Mouse (Mus musculus) gastrocnemius, postnatal 25 days (tissue): ENCODE measurements around the gene Syce1. TPM values are rescaled to one million over a fixed set of nuclear protein-coding genes. Genes with fewer than 3 reads are reported as not detected.
A peak's percentile ranks its signal among the peaks of the same experiment; 100 is the strongest.

ENCODE experiments used
- DNase-seq: peaks from one replicate; pipeline ENCODE4 v3.0.0; 2022
- long read RNA-seq, 2 experiments: library from polyadenylated mRNA; stranded (forward); transcript quantifications; one replicate each; pipeline ENCODE4 v2.0.0; 2021
- total RNA-seq, 2 experiments: library from RNA; stranded (reverse); gene quantifications; 1 replicate in 1 of 2; 2 replicates in 1 of 2; pipeline ENCODE4 v1.2.3; 2021

Gene Syce1
- total RNA-seq = not detected
- long read RNA-seq, experiment 1 = 0 reads
- long read RNA-seq, experiment 2 = 0 reads

DNA sequence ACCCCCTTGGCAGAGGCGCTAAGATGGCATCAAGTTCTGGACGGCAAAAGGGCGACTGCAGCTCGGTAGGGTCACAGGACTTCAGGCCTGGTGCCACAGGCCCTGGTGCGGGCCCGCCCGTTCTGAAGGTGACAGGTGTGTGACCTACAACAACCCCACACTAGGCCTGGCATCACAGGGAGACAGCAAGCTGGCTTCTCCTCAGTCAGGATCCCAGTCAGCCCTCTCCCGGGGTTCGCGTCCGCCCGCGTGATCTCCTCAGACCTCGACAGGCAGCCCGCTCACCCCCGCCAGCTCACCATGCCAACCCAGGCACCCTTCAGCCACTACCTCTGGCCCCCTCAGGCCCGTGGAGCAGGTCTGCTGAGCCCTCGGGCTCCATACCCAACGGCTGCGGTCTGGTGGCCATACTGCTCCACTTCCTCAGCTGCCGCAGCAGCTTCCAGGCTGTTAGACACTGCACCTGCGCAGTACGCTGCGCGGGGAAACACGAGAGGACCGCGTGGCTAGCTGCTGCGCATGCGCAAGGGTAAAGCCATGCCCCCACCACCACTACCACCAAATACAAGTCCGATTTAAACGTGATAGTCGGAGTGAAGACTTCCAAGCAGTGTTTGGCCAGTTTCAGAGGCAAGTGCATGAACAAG is at the start of gene Syce1:
TSS of gene Syce1 (minus strand) at position 447 of the 647 bp plus-strand sequence.
- DNase-seq = no peak

DNA sequence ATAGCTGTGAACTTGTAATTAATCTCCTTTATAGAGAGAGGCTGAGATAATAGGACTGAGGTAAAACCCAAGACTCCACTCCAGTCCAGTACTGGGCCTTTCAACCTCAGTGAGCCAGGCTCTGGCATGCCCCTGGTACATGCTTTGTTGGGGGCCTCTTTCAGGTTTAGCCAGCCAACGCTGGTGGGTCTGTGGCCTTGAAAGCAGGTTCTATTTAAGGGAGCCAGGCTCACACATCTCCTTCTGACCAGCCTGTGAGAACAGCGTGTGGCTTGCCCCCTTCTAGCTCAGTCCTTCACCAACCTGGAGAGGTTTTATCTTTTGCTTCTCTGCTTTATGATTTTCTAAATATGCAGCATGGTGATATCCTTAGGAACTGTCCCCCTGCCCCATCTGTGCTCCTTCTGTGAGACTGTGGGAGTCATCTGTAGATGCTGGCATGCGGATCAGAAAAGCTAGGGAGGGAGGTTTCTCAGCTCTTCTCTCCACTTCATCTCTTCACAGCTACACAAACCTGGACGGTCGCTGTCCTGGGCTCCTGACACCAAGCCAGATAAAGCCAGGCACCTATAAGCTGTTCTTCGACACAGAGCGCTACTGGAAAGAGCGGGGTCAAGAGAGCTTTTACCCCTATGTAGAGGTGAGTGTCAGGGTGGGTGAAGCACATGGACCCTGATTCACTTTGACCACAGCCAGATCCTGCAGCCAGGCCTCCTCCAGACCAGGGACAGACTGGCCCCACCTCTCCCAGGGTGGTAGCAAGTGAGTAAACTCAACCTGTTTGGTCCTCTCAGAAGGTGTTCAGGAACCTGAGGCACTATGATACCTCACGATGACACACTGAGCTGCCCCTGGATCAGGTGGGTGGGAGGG is 48.8 kb upstream of the Syce1 start:
- no peak for DNase-seq

DNA sequence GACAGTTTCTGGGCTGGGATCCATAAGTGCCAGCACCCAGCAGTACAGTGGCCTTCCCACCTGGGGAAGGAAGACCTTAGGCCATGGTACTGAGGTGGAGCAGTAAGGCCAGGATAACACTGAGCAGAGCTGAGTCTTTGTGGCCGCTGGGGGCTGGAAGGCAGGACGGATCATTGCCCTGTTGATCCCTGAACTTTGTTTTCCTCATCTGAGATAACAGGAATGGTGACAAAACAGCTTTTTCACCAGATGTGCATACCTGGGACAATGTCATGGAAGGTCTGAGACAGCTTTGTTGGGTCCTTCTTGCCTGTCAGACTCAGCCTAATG is 48.1 kb upstream of the Syce1 start:
- no peak for DNase-seq

DNA sequence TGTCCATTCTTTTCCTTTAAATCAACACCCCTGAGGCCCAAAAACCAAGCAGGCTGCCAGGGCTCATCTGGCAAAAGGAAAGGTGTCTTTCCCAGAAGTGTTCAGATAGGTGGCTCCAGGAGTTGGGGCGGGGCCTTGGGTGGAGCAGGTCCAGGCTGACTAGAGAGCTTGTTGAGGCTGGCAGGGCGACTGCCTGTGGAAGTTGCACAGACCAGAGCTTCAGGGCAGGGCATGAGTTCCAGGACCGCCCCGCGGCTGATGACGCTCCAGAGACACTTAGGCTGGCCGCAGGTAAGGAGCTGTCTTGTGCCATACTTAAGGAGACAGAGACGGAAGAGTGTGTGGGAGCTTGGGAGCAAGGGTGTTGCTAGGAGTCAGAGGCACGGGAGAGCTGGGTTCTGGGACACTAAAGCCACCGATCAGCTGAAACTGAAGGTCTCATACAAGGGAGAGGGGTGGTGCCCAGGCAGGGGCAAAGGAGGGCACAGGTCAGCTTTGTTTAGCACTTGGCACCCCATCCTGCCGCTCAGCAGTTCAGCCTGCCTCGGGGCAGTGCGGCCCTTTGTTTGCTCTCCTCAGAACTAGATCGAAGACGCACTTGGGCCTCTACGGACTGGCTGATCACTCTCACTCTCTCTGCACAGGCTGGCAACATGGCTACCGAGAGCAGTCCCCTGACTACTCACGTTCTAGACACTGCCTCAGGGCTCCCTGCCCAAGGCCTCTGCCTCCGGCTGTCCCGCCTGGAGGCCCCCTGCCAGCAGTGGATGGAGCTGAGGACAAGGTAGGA is 47.5 kb upstream of the Syce1 start, which contains the start of gene Urah:
TSS of gene Urah (plus strand) at position 51 of the 790 bp plus-strand sequence.
- DNase-seq = no peak

DNA sequence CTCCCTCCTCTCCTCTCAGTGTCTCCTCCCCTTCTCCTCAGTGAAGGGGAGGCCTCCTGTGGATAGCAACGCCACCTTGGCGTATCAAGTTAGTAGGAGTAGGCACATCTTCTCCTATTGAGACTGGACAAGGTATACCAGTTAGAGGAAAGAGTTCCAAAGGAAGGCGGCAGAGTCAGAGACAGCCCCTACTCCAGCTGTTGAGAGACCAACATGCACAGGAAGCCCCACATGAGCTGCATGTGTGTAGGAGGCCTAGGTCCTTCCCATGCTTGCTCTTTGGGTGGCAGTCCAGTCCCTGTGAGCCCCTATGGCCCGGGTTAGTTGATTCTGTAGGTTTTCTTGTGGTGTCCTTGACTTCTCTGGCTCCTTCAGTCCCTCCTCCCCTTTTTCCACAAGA is 45.7 kb upstream of the Syce1 start:
- no peak for DNase-seq

DNA sequence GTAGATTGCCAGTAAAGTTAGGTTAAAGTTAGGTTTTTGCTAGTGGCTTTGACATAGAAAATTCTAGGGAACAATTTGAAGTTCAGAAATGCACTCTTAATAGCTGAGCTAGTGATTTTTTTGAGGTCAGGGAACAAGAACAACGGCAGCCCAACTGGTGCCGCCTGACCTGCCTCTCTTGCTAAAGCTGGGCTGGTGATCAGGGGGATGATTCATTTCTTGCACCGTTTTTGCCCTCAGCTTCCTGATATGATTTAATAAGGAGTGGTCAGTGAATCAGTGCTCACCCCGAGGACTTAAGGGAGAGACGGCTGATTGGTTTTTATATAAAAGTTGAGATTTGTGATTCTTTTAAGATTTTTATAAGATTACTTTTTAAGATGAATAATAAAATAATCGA is 43.8 kb upstream of the Syce1 start:
- no peak for DNase-seq

DNA sequence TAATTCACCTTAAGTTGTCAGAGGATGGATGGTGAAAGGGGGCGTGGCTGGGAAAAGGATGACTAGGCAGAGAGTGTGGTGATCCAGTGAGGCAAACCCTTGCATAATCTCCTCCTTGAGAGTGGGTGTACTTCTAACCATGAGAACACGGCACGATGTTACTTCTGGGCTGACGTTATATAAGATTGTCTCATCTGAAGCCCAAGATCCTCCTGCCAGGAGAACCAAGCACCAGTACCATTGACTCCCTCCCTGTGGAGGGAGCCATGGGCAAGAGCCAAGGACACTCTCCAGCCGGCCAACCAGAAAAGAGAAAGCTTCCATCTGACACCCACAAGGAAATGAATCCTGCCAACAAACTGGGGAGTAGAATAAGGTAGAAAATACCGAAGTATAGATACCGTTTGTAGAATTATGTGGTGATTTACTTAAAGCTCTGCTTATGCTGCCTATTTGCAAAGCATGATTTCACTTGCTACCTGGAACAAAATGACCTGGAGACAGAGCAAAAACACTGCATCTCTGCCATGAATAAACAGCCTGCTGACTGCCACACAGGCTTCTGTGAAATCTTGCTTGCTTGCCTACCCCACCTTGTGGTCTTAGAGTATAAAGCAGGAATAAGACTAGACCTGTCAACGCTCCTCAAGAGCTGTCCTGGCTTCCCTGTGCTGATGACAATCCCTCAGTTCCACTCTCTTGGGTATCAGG is 40.7 kb upstream of the Syce1 start:
- DNase-seq = peak; percentile 47

DNA sequence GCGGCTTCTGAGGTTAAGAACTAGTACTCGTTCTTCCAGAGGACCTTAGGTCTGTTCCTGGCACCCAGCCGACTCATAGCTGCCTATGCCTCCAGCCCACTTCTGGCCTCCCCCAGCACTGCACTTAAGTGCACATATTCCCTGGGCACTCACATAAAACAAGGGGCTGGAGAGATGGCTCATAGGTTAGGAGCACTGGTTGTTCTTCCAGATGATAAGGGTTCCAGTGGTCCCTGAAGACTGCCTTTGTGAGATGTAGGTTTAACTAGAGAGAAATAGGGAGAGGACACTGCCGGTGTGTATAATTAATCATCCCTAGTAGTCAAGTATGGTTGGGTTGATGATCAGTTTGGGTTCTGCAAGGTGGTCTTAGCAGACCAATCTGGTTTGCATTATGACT is 35.1 kb upstream of the Syce1 start:
- DNase-seq = no peak

DNA sequence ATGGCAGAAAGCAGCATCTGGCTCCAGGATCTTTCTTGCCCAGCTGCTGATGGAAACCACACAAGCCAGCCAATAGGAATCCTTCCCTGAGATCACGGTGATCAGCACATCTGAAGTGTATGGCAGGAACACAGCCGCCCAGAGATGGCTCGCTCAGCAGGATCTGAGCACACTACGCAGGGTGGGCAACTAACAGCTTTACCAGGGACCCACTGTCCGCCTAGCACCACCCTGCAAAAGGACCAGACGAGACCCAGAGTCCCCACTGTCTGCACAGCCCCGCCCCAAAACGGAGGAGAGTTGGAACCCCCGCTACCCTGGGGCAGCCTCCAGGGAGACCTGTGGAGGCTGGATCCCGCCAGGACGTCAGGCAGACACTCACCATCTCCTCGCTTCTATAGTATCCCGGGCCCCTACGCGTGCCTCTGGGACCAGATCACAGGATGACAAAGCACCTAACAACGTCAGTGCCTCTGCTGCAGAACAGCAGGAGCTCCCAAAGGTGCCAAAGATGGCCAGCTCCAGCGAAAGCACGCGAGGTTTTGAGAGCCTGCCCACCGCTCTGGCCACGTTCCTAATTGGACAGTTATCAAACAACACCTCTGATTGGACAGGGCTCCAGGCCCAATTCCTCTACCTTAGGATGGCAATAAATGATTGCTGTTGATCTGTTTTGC is 34.1 kb upstream of the Syce1 start, which contains the start of gene Zfp941:
TSS of gene Zfp941 (minus strand) at position 526 of the 677 bp plus-strand sequence.
- DNase-seq = no peak

DNA sequence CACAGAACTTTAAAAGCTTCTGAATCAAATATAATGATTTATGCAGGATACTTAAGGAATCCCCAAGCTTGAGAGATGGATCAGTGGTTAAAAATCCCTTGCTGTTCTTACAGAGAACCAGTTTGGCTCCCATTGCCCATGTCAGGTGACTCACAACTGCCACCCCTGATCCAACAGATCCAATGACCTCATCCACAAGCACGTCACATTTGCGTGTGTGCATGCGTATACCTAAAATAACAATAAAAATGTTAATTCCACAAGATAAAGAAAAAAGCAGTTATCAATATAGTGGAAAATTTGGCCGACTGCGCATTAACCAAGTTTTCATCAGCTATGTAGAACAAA is 33.6 kb upstream of the Syce1 start:
- DNase-seq = no peak

DNA sequence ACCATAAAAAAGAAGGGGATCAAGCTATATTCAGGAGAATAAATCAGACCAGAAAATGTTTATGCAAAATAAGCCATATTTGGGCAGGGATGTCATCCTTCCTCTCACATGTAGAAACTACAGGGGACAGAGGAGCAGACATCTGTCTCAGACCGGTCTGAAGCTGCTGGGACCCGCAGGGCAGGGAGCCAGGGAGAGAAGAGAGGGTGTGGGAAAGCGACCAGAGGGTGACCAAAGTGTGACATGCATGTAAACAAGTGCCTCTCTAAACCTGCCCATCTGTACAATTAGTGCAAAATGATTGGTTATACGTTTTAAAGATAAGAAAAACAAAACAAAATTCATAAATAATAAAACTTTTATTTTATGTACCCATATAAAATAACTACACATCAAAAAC is 32.5 kb upstream of the Syce1 start:
- DNase-seq = no peak

DNA sequence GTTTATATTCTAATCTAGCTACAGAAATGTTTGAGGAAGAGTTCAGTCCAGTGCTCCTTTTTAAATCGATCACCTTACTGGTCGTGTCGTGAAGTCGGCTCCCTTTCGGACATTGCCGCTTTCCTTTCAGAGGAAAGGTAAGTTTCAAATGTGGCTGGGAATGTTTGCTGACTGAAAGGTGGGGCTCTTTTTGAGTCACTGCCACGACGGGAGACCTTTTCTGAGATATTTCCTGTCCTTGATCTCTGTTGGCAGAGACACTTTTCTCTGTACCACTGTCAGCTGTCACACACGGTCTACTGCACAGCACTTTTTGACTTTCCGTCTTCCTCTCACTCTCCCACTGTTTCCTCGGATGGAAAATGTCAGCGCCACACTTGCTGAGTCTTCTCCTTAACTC is 25.2 kb upstream of the Syce1 start:
- no peak for DNase-seq

DNA sequence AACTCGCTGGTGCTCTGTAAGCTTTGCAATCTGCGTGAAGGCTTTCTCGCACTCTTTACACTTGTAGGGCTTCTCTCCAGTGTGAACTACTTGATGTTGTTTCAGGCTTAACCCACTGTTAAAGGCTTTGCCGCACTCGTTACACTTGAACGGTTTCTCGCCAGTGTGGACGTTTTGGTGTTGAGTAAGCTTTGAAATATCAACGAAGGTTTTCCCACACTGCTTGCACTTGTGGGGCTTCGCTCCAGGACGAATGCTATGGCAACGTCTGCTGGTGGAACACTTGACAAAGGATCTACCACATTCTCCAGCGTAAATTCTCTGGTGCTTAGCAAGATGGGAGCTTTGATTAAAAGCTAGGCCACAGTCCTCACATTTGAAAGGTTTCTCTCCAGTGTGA is 24.1 kb upstream of the Syce1 start:
- DNase-seq = no peak

DNA sequence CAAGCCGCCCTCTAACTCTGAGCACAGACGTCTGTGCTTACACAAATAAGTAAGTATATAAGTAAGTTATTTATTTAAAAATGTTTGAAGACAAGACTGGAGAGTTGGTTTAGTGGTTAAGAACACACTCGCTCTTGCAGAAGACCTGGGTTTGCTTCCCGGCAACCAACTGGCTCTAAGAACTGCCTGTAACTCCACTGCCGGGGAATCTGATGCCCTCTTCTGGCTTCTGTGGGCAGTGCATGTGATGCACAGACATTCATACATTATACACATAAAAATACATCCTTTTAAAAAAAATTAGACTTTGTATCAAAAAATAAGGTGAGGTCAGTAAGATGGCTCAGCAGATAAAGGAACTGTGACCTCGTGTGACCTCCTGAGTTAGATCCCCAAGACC is 22.8 kb upstream of the Syce1 start:
- DNase-seq = no peak

DNA sequence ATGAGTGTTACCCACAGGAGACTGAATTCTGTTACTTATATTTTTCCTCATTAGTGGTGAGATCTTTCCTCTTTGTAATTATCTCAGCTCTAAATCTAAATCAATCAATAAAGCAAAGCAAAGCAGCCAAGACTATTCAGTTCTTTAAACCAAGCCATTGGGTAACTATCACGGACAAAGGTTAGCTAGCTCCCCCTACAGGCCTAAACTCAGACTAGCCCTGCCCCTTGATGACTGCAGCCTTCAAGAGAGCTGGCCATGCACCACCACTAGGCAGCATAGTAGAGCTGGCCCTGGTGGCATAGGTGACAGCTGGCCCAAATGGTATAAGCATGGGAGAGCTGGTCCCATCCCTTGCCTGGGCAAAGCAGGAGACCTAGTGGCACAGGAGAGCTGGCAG is 18.1 kb upstream of the Syce1 start:
- no peak for DNase-seq

DNA sequence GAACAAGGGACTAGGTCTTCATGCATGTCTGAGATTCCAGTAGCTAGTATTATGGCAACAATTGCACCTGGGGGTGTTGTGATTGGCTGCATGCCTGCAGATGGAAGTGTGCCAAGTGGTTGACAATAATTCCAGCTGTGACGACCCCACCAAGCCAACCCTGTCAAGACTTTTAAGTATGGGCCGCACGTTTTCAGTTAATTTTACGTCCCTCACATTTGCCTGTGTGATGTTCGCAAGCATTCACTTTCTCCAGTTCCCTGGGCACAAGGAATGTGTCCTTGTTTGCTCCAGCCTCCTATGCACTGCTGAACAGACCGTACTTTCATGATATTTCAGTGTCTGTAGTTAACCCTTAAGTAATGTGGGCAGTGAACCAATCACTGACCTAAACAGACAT is 15.0 kb upstream of the Syce1 start:
- no peak for DNase-seq

DNA sequence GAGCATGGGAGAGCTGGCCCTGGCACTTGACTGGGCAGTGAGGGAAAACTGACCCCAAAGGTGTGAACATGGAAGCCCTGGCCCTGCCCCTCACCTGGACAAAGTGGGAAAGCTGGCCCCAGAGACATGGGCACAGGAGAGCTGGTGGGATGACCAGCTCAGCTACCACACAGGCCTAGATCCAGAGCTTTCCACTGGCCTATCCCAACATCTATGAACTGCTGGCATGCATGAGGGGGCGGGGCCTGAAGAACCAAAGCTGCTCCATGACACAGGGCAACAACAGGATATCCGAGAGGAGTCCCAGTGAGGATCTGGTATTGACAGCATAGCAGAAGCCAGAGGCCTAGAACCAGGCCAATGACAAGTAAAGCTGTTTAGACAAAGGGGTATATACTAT is 10.6 kb upstream of the Syce1 start:
- no peak for DNase-seq

DNA sequence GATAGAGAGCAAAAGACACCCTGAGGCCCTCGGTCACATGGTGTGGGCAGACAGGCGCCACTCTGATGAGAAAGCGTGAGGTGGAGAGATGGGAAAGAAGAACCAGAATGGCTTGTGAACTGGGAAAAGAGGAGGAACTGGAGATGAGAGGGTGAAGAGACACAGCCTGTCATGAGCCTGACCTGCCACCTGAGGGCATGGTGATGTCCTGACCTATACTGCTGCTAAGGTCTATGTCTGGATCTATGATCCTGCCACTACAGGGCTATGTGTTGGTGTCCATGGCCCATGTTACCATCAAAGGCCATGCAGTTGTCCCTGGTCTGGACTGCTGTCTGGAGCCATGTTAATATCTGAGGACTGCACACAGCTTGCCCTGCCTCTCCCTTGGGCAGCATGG is 10.0 kb upstream of the Syce1 start:
- no peak for DNase-seq

DNA sequence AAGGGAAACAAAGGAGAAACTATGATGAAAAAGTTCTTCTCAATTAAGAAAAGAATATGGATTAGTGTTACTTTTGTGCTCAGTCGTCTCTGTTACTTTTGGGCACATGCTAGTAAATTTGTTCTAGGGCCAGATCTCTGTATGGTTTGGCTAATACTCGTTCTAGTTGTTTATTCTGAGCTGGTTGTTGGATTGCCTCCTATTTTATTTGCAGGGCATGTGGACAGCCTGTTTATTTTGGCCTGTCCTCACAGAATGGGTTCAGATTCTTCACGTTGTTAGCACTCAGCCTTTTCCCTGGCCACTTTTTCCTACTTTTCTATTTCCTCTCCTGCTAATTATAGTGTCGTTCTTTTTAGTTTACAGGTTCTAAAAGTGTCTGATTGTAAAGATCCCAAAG is 5.9 kb upstream of the Syce1 start:
- no peak for DNase-seq

DNA sequence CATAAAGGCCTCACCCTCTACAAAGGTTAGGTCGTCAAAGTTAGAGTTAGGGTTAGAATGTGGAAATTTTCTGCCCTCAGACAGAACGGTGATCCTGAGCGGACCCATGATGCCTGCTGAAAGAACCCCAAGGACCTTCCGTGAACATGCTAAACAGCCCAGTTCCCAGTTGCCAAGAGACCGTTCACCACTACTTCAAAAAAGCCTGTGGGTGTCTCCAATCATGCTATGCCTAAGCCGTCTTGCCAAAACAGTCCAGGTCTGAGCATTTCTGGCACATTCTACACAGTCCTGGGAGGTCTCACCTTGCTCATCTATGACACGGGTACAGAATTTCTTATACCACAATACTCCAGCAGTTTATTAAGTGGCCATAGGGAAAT is 392 bp upstream of the Syce1 start:
- no peak for DNase-seq

DNA sequence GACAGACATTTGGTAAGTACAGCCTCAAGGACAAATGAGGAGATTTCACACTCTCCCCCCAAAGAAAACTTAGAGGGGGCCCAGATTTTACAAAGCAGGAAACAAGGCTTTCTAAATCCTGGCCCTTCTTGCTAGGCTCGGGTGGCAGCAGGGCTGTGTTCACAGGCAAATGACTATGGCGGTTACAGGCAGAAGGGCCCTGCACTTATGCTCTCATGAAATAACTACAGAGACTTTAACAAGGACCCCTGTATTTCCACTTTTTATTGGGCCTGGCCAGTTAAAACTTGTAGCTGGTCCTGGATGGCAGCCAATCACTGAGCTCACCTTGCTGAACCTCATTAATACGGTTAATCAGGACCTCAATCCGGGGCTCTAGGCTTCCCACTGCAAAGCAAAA is 7.1 kb downstream of the Syce1 start:
- DNase-seq = no peak
